Mouse (Mus musculus) bone marrow macrophage, adult 2 months (primary cell): ENCODE measurements around the gene Slc39a11.

Experiments
- CTCF ChIP-seq: IDR thresholded peaks from 2 replicates; pipeline ENCODE4 v1.5.1; 2012; ENCODE audit warnings: low read depth, mild to moderate bottlenecking, low read length, moderate library complexity
- POLR2A ChIP-seq: IDR thresholded peaks from 2 replicates; pipeline ENCODE4 v1.6.1; 2012; ENCODE audit warnings: mild to moderate bottlenecking, low read depth, low read length, borderline replicate concordance

DNA sequence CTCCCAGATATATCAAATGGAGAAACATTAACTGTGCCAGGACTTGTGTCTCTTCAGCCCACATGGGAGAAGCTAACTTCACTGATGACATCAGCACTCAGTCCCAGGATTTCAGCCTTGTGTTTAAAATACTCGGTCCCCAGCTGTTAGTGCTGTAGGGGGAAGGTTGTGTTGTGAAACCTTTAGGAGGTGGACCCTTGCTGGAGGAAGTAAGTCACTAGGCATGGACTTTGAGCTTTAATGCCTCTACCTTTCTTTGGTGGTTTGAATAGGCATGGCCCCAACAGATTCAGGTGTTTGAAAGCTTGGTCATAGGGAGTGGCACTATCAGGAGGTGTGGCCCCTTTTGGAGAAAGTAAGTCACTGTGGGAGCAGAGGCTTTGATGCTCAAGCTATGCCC lies 80.9 kb downstream of the Slc39a11 start:
- TF ChIP-seq CTCF (no peak), POLR2A (no peak)
